Comparison of ENCODE assay signal across 20 mouse cellular contexts in genomic region chr15:7332875-7333274, GRCm38 (mm10).
"Had no signal": no experiment of that assay in that cellular context is flagged by ENCODE, and none has a peak within 500 bp of the region (broad histone marks: within the 10 kb centered on the region; RNA-seq: fewer than 3 reads in every experiment).

No protein-coding gene starts in this region.

- H3K27me3 ChIP-seq: liver, embryonic 13.5 days; liver, embryonic 15.5 days; midbrain, embryonic 12.5 days; neural tube, embryonic 13.5 days; neural tube, embryonic 15.5 days had no signal

- H3K27ac ChIP-seq: liver, embryonic 13.5 days; liver, embryonic 15.5 days; midbrain, embryonic 10.5 days; midbrain, embryonic 12.5 days; neural tube, embryonic 13.5 days; neural tube, embryonic 15.5 days had no signal

- DNase-seq: liver; liver, embryonic 13.5 days; liver, postnatal 0 days; midbrain, embryonic 14.5 days; retina, postnatal 1 day; right cerebral cortex, adult 18-20 months; right cerebral cortex, postnatal 25 days; right cerebral cortex, postnatal 4 days; spleen, adult 18-20 months; thymus, adult 18-20 months; thymus, postnatal 14 days; thymus, postnatal 36 days had no signal

- H3K4me1 ChIP-seq: liver, embryonic 13.5 days; liver, embryonic 15.5 days; midbrain, embryonic 10.5 days; midbrain, embryonic 12.5 days; neural tube, embryonic 13.5 days; neural tube, embryonic 15.5 days had no signal

- H3K4me2 ChIP-seq: liver, embryonic 11.5 days; liver, embryonic 13.5 days; liver, embryonic 15.5 days; midbrain, embryonic 12.5 days; neural tube, embryonic 13.5 days; neural tube, embryonic 15.5 days had no signal

- H3K9me3 ChIP-seq: liver, embryonic 13.5 days; liver, embryonic 15.5 days; midbrain, embryonic 10.5 days; midbrain, embryonic 12.5 days; neural tube, embryonic 13.5 days; neural tube, embryonic 15.5 days had no signal

- H3K36me3 ChIP-seq: liver, embryonic 13.5 days; liver, embryonic 15.5 days; midbrain, embryonic 10.5 days; midbrain, embryonic 12.5 days; neural tube, embryonic 13.5 days; neural tube, embryonic 15.5 days had no signal

- H3K9ac ChIP-seq: liver, embryonic 13.5 days; liver, embryonic 15.5 days; liver, postnatal 0 days; midbrain, embryonic 12.5 days; neural tube, embryonic 13.5 days; neural tube, embryonic 15.5 days had no signal

- H3K4me3 ChIP-seq: liver, embryonic 13.5 days; liver, embryonic 15.5 days; midbrain, embryonic 10.5 days; midbrain, embryonic 12.5 days; myocyte; neural tube, embryonic 13.5 days; neural tube, embryonic 15.5 days had no signal

- ATAC-seq: liver, postnatal 0 days; midbrain, embryonic 16.5 days had no signal
